Mouse (Mus musculus) myocyte (in vitro differentiated cells): ENCODE data around the gene Btf3l4. TPM values are rescaled to one million over a fixed set of nuclear protein-coding genes. Genes with fewer than 3 reads are reported as not detected.

Experiments
- H3K27me3 ChIP-seq: one replicate; pipeline ENCODE4 v1.6.1; 2011; ENCODE audit not compliant: control insufficient read depth, insufficient read depth, insufficient read length
- H3K36me3 ChIP-seq: one replicate; pipeline ENCODE4 v1.6.1; 2011; ENCODE audit not compliant: control insufficient read depth, insufficient read depth
- H3K4me2 ChIP-seq: one replicate; pipeline ENCODE4 v1.6.1; 2011; ENCODE audit warnings: low read depth, control low read depth
- H3K4me3 ChIP-seq: one replicate; pipeline ENCODE4 v1.5.1; 2011; ENCODE audit warnings: mild to moderate bottlenecking, control low read depth, moderate library complexity
- H3K79me2 ChIP-seq: one replicate; pipeline ENCODE4 v1.6.1; 2011; ENCODE audit not compliant: control insufficient read depth, insufficient read depth
- H3ac ChIP-seq: one replicate; pipeline ENCODE4 v1.6.1; 2011; ENCODE audit not compliant: control insufficient read depth, insufficient read length
- CEBPB ChIP-seq: IDR thresholded peaks from 2 replicates; pipeline ENCODE4 v1.6.1; 2011; ENCODE audit warnings: mild to moderate bottlenecking, moderate library complexity; ENCODE audit not compliant: poor library complexity, insufficient read depth, severe bottlenecking
- E2F4 ChIP-seq: IDR thresholded peaks from one replicate; pipeline ENCODE4 v1.6.1; 2011; ENCODE audit warnings: mild to moderate bottlenecking, control low read depth, moderate library complexity; ENCODE audit not compliant: insufficient read depth
- MAX ChIP-seq: IDR thresholded peaks from one replicate; pipeline ENCODE4 v1.6.1; 2011; ENCODE audit warnings: low read depth, mild to moderate bottlenecking, control low read depth
- MYOD1 ChIP-seq, 3 experiments: IDR thresholded peaks; one replicate each; pipeline ENCODE4 v1.6.1; 2011; ENCODE audit warnings: control low read depth in 2 of 3, low read depth in 2 of 3, mild to moderate bottlenecking in 2 of 3, moderate library complexity in 1 of 3; ENCODE audit not compliant: insufficient read length in 2 of 3, control insufficient read depth in 1 of 3
- MYOG ChIP-seq, 3 experiments: IDR thresholded peaks; one replicate each; pipeline ENCODE4 v1.6.1; 2011; ENCODE audit warnings: control low read depth in 2 of 3, low read depth in 2 of 3, mild to moderate bottlenecking in 2 of 3; ENCODE audit not compliant: insufficient read length in 2 of 3, control insufficient read depth in 1 of 3, insufficient read depth in 1 of 3
- POLR2A ChIP-seq: IDR thresholded peaks from one replicate; pipeline ENCODE4 v1.6.1; 2011; ENCODE audit warnings: low read depth, mild to moderate bottlenecking, control low read depth, moderate library complexity; ENCODE audit not compliant: insufficient read length
- POLR2AphosphoS2 ChIP-seq: IDR thresholded peaks from one replicate; pipeline ENCODE4 v1.6.1; 2011; ENCODE audit warnings: low read depth, control low read depth; ENCODE audit not compliant: insufficient read length
- REST ChIP-seq: IDR thresholded peaks from one replicate; pipeline ENCODE4 v1.6.1; 2011; ENCODE audit warnings: mild to moderate bottlenecking, control low read depth, moderate library complexity; ENCODE audit not compliant: insufficient read depth, insufficient read length
- SRF ChIP-seq: IDR thresholded peaks from one replicate; pipeline ENCODE4 v1.6.1; 2011; ENCODE audit warnings: low read depth; ENCODE audit not compliant: control insufficient read depth, insufficient read length
- TCF12 ChIP-seq: IDR thresholded peaks from one replicate; pipeline ENCODE4 v1.6.1; 2011; ENCODE audit warnings: mild to moderate bottlenecking, control low read depth; ENCODE audit not compliant: poor library complexity, insufficient read depth, severe bottlenecking
- TCF3 ChIP-seq: IDR thresholded peaks from one replicate; pipeline ENCODE4 v1.6.1; 2011; ENCODE audit warnings: low read depth, control low read depth; ENCODE audit not compliant: insufficient read length
- USF1 ChIP-seq: IDR thresholded peaks from one replicate; pipeline ENCODE4 v1.6.1; 2011; ENCODE audit warnings: low read depth, mild to moderate bottlenecking, control low read depth, moderate library complexity
- polyA plus RNA-seq: library from polyadenylated mRNA; unstranded; fragments of >200 nt; fragmentation: generic; extraction: Trizol; gene quantifications from one replicate; pipeline ENCODE4 v1.2.1, GENCODE M21; 2012; ENCODE audit warnings: missing spikeins

Btf3l4 gene
- polyA plus RNA-seq, 1 experiment = 64.3 TPM

DNA sequence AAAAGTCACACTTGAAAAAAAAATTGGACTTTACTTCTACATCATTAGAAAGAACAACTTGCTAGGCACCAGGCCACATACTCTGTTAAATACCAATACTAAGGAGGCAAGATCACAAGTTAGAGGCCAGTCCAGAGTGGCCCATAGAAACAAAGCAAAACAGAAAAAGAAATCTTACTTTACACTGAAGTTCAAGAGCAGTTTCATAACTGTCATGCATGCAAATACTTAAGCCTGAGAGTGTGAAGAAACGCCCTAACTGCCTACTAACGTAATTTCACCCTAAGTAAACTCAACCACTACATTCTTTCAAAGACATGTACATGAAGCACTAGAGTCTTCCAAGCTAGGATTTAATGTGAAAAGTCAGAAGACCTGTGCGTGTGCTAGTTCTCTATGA, 7.7 kb downstream of the Btf3l4 start:
- no peak overlapping the region for H3K4me3 ChIP-seq
- H3K36me3 ChIP-seq = peaks cover 65% of the 10 kb centered on the region
- no peaks in the 10 kb centered on the region for H3K27me3 ChIP-seq
- H3K79me2 ChIP-seq = peaks cover 52% of the 10 kb centered on the region
- no peak overlapping the region for H3K4me2 ChIP-seq
- TF ChIP-seq CEBPB (no peak), REST (no peak), SRF (no peak), E2F4 (no peak), POLR2A (no peak), MYOD1 (IDR thresholded peaks at IDR 0.05; ENCODE audit: control insufficient read depth in 1 of 3, insufficient read length in 2 of 3, low read depth in 2 of 3) (no peak), TCF3 (no peak), POLR2AphosphoS2 (no peak), TCF12 (no peak), USF1 (no peak), MAX (no peak), MYOG (IDR thresholded peaks at IDR 0.05; ENCODE audit: control insufficient read depth in 1 of 3, insufficient read depth in 1 of 3, insufficient read length in 2 of 3, low read depth in 2 of 3) (no peak)
- H3ac ChIP-seq = no peak overlapping the region

DNA sequence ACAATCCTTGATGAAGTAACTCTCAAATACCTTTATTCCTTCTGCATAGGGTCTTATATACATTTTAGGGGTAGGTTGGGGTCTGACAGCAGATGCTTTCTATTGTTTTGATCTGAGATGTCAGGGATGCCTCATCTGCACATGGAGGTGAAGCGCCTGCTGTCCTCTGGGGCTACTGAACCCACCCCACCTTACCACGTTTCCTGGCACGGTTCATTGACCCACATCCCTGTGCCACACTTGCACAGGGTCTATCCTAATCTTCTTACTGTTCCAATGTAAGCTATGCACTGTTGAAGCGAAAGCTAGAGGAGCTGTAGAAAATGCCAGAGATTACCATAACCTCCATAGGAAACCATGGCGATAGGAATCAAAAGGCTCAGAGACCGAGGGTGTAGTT, 21.9 kb downstream of the Btf3l4 start:
- Histone ChIP-seq H3K36me3 (peaks cover 8% of the 10 kb centered on the region), H3K4me3 (no peak overlapping the region), H3K79me2 (no peaks in the 10 kb centered on the region), H3K27me3 (no peaks in the 10 kb centered on the region), H3K4me2 (no peak overlapping the region), H3ac (no peak overlapping the region)
- TF ChIP-seq TCF12 (no peak), MYOD1 (IDR thresholded peaks at IDR 0.05; ENCODE audit: control insufficient read depth in 1 of 3, insufficient read length in 2 of 3, low read depth in 2 of 3) (no peak), TCF3 (no peak), POLR2AphosphoS2 (peak; percentile 64), REST (no peak)

DNA sequence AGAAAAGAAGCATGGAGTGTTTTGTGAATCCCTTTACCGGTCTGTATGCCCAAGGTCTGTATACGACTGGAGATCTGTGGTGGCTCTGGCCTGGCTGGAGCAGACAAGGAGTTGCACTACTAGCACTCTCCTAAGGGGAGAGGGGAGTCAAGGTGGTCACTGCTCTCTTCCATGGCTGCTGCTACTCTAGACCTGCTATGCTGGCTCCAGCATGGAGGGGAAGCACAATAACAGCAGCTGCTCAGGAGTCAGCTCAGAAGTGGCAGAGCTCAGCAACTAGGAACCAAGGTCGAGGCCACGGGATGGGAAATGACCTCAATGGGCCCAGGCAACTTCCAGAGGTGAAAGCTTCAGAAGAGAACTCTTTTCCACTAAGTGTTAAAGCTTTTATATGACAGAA, 22.3 kb downstream of the Btf3l4 start:
- Histone ChIP-seq H3K36me3 (peaks cover 8% of the 10 kb centered on the region), H3K4me3 (no peak overlapping the region), H3ac (no peak overlapping the region), H3K27me3 (no peaks in the 10 kb centered on the region), H3K4me2 (no peak overlapping the region), H3K79me2 (no peaks in the 10 kb centered on the region)
- TF ChIP-seq TCF12 (no peak), POLR2AphosphoS2 (peak; percentile 65), MYOG (IDR thresholded peaks at IDR 0.05; ENCODE audit: control insufficient read depth in 1 of 3, insufficient read depth in 1 of 3, insufficient read length in 2 of 3, low read depth in 2 of 3) (no peak), REST (no peak)

DNA sequence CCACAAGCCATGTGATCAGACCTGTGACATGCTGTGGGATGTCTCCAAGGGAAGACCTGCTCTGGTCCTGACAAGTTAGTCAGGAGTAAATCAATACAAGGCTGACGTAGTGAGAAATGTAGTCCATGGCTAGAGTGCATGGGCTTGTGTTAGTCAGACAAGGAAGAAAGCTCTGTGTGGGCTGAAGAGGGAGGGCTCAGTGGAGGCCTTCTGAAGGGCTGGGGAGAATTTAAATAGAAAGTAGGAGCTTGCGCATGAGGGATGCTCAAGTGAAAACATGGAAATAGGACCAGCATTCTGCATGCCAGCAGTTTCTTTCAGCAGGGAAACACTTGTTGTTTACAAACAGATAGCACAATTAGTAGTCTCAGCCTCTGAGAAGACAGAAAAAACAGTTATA, 29.9 kb downstream of the Btf3l4 start:
- no peaks in the 10 kb centered on the region for H3K36me3 ChIP-seq
- H3K4me3 ChIP-seq = no peak overlapping the region
- H3K27me3 ChIP-seq = no peaks in the 10 kb centered on the region
- no peaks in the 10 kb centered on the region for H3K79me2 ChIP-seq
- TF ChIP-seq TCF12 = no peak
- TF ChIP-seq USF1 = no peak
- TF ChIP-seq MAX = no peak
- no peak for TF ChIP-seq CEBPB
- TF ChIP-seq SRF = no peak
- no peak for TF ChIP-seq MYOG (IDR thresholded peaks at IDR 0.05; ENCODE audit: control insufficient read depth in 1 of 3, insufficient read depth in 1 of 3, insufficient read length in 2 of 3, low read depth in 2 of 3)
- TF ChIP-seq POLR2AphosphoS2 = no peak
- TF ChIP-seq E2F4 = no peak
- TF ChIP-seq REST = no peak
- no peak for TF ChIP-seq TCF3
- no peak for TF ChIP-seq MYOD1 (IDR thresholded peaks at IDR 0.05; ENCODE audit: control insufficient read depth in 1 of 3, insufficient read length in 2 of 3, low read depth in 2 of 3)
- no peak for TF ChIP-seq POLR2A
- H3ac ChIP-seq = no peak overlapping the region
- H3K4me2 ChIP-seq = no peak overlapping the region

DNA sequence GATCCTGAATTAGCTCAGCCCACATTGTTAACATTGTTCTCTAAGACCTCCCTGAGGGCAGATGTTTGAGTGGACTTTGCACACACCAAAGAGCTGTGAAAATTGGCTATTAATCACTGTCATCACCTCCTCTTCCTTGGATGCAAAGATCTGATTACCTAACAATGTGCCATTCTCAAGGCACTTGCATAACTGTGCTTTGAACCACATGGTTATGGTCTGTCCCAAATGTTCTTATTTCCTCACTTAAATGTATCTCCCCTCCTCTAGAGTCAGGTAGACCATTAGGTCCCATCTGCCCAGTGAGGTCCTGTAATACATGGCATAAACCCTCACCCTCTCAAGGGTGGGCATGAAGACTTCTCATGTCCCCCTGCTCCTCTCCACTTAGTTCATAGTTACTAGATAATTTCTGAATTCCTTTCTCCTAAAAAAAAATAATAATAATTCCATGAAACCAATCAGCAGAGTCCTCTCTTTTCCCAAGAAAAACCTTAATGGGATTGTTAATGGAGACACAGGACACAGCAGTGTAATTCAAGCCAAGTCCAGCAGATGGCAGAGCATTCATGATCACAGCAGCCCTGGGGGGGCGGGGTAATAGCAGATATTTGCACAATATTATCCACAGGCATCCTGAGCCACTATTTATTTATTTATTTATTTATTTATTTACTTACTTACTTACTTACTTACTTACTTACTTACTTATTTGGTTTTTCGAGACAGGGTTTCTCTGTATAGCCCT, 35.2 kb downstream of the Btf3l4 start:
- H3K27me3 ChIP-seq = no peaks in the 10 kb centered on the region
- TF ChIP-seq CEBPB = no peak
- H3K4me2 ChIP-seq = no peak overlapping the region
- H3K4me3 ChIP-seq = no peak overlapping the region
- no peak overlapping the region for H3ac ChIP-seq
- H3K36me3 ChIP-seq = no peaks in the 10 kb centered on the region
- H3K79me2 ChIP-seq = no peaks in the 10 kb centered on the region
